Mouse (Mus musculus) cerebellum, adult 2 months (tissue): ENCODE measurements around the gene Itln1.

Experiments used
- CTCF ChIP-seq: fragments of 200-500 bp; IDR thresholded peaks from 2 replicates; pipeline ENCODE4 v1.5.1; 2011; ENCODE audit warnings: low read depth, mild to moderate bottlenecking, control low read depth, low read length, moderate library complexity, borderline replicate concordance; ENCODE audit not compliant: insufficient read depth
- POLR2A ChIP-seq: fragments of 200-500 bp; IDR thresholded peaks from 2 replicates; pipeline ENCODE4 v1.6.1; 2011; ENCODE audit warnings: low read length, control low read depth, borderline replicate concordance; ENCODE audit not compliant: insufficient read depth

DNA sequence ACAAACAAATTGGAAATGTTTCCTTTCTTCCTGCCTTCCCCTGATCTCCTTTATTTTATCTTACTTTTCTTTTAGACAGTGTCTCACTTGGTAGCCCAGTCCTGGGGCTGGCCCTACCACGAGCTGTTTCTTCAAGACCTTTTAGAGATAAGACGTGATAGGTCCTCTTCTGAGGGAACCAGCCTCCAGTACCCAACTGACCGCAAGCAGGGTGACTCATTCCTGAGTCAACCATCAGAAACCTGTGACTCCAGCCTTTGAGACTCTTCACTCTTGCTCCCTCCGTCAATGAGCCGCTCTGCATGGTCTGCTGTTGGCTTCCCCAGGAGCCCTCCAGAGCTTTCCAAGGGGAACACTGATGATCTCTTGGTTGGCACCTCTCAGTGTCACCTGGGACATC is 64.2 kb downstream of the Itln1 start:
- TF ChIP-seq CTCF: no peak
- no peak for TF ChIP-seq POLR2A
